Mouse (Mus musculus) testis, adult 2 months (tissue): ENCODE results near the gene Hadh.

ENCODE experiments used
- CTCF ChIP-seq: fragments of 200-500 bp; IDR thresholded peaks from 2 replicates; pipeline ENCODE4 v1.5.1; 2012; ENCODE audit warnings: low read depth, mild to moderate bottlenecking, inconsistent platforms, low read length, moderate library complexity; ENCODE audit not compliant: control insufficient read depth, insufficient read depth, insufficient replicate concordance
- POLR2A ChIP-seq: fragments of 200-500 bp; IDR thresholded peaks from 2 replicates; pipeline ENCODE4 v1.6.1; 2012; ENCODE audit warnings: low read depth, mild to moderate bottlenecking, inconsistent platforms, low read length, moderate library complexity; ENCODE audit not compliant: control insufficient read depth

DNA sequence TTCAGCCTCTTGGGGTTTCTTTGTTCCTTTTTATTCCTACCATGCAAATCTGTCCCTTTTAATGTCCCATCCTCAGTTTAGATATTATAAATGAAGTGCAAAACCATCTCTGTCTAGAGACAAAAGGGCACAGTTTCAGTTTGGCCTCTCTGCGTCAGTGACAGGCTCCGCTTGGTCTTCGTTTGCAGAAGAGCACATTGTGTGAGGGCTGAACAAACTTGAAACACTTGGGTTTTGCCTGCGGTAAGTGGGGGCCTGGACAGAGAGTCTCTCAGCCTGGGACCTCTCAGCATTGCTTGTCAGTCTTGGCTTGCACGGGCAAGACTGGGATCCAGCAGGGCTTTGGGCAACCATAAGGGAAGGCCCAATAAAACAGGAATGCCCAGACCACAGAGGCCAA lies 85.7 kb downstream of the Hadh start:
- no peak for TF ChIP-seq POLR2A
- no peak for TF ChIP-seq CTCF
